Mouse (Mus musculus) embryo, embryonic 11.5 days (tissue): ENCODE results near the gene Derl2.

Experiments used
- DNase-seq: peaks from one replicate; pipeline ENCODE4 v3.0.0-alpha.2; 2012; ENCODE audit warnings: low read depth, low spot score

Derl2 gene

DNA sequence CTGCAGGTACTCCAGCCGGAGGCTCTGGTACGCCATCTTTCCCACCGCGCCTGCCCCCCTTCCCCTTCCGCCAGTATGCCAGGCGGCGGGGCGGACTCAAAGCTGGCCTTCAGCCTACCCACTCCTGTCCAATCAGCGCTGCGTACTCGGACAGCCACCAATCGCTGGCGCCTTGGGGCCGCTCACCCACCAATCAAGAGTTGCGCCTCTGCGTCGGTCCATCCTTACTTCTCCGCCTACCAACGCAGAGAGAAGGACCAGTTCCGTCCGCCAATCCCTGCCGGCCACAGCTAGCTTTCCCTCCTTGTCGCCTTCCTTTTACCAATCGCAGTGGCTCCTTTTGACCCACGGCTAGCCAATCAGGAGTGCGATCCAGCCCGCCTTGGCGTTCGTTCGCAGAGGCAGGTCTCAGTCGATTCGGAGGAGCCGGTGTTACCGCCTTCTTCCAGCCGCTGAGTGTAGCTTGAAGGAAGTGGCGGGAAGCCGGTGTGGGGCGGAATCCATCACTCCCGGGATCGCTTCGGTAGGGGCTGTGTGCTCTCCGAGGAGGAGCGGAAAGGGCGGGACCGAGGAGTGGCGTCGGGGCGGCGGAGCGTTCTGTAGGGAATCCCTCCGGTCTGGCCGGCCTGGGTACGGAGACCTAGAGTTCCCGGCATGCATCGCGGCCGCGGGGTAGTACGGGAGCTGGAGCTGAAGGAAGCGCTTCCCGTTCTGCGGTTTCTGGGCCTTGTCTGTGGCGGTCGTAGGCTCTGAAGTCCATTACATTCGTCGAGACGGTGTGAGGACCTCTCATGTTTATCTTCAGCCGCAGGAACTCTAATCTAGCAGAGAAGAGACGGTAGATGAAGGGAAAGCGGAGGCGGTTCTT, at the start of gene Derl2, which contains the start of gene Mis12:
Gene Derl2, minus strand, starts transcription at position 641 of the 868 bp plus-strand sequence.
Gene Mis12, plus strand, starts transcription at position 411 of the 868 bp plus-strand sequence.
- peak; percentile 93 for DNase-seq

GRCm38 (mm10) chr11:71052554-71052953, 32.9 kb upstream of the Derl2 start:
- DNase-seq, result peak; percentile 16

- DNase-seq, result no peak
These were observed 20.1 kb upstream of the Derl2 start for GRCm38 (mm10) chr11:71039526-71040298.

DNA sequence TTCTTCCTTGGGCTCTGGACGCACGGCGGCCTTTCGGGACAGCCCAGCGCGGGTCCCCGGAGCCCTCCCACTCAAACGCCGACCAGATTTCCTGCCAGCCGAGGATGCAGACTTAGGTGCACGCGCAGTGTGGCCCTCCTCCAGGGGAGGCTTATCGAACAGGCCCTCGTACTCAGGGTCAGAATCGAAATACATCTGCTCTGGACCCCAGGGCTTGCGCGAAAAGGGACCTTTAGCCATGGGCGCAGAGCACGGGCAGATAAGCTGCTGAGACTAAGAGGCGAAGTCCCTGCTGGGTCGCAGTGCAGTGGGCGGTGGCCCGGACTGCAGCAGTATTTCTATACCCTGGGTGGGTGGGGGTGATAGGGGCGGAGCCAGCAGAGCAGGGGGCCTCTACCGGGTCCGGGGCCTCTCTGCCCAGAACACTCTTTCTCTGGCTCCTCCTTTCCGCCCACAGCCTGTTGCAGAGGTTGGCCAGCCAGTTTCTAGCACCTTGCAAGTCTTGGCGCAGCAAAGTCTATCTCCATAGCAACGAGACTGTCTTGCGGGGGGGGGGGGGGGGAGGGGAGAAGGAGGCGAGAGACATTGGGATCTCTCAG, 13.6 kb upstream of the Derl2 start, which contains the start of gene 6330403K07Rik:
Gene 6330403K07Rik, minus strand, starts transcription at position 351 of the 599 bp plus-strand sequence.
- peak; percentile 83 for DNase-seq

DNA sequence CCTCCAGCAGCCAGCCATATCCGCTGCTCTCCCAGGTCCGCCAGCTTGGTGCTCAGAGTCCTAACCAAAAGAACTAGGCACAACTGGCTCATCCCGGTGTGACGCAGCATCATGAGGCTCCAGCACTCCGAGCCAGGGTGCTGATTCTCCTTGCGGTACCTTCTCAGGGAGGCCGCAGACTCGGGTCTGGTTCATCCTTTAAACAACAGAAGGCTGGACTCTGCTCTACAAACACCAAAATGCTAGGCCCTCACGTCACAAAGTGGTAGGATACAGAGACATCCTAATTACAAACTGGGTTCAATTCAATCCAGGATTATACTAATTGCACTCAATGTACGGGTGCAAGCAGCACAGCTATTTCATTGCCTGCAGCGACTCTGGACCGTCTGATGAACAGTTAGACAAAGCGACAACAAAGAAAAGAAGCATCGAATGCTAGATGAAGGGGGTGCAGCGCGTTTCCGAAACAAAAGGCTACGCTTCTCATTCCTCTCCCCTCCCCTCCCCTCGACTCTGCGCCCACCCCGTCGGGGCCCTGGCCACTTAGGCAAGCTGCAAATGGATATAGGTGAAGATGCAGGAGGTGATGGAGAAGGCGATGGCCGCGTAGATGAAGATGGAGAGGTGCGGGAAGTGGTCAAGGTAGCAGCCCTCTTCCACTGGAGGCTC, 13.0 kb upstream of the Derl2 start:
- peak; percentile 1 for DNase-seq

DNA sequence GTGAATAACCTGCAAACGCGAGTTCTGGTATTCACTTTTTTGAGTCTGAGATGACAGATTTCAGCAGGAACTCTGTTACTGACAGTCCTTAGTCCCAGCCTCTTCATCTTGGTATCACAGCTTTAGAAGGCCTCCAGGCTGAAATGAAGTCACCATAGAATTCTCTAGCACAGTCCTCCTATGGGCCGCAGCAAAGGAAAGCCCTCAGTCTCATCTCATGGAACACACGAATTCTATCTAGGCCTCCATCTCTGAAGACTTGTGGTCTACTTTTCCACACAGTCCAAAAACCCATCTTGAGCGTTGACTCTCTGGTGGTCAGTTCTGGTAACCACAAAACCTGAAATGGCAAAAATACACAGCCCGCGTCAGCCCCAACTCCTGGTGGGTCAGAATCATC, 12.4 kb upstream of the Derl2 start:
- DNase-seq, result peak; percentile 3

GRCm38 (mm10) chr11:71029403-71030118, 9.9 kb upstream of the Derl2 start:
- no peak for DNase-seq

GRCm38 (mm10) chr11:71028280-71028679, 8.6 kb upstream of the Derl2 start:
- DNase-seq, result no peak

- DNase-seq, result no peak
These were observed 1.0 kb downstream of the Derl2 start for GRCm38 (mm10) chr11:71018416-71019200.

- no peak for DNase-seq
These were observed 2.6 kb downstream of the Derl2 start for GRCm38 (mm10) chr11:71017051-71017450.

GRCm38 (mm10) chr11:71012743-71013142, 6.9 kb downstream of the Derl2 start:
- DNase-seq, result no peak

DNA sequence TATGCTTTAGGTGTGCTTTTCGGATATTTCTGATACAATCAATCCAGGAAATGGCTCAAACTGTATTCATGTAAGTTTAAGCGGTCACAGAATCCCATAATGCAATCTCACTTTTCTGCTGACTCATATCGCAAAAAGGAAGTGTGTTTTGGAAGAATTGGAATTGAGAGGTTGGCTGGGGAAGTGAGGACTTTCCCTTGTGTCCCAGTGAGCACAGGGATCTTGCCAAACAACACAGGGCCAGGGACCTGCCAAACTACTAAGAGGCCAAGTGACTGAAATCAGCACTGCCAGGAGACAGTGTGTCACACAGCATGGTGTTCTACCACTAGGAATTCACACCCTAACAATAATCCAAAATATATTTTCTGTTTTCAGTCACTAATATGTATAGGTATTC, 11.3 kb downstream of the Derl2 start:
- DNase-seq, result no peak

GRCm38 (mm10) chr11:71007831-71008230, 11.8 kb downstream of the Derl2 start:
- DNase-seq, result no peak

GRCm38 (mm10) chr11:71007026-71007425, 12.6 kb downstream of the Derl2 start:
- no peak for DNase-seq

DNA sequence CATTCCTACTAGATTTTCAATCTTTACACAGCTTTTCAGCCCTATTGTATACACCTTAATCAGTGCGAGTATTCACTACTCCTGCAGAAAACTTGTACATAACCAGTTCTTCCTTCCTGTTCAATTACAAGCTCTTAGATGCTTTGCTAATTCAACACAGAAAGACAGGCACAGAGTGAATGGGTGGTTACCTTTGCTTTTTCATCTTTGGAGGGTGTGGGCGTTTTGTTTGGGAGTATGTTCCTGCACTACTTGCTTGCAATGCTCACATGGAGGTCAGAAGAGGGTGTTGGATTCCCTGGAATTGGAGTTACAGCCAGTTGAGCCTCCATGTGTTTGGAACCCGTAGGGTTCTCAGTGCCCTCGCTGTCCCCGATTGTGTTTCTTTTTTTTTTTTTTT, 14.6 kb downstream of the Derl2 start:
- DNase-seq, result no peak

GRCm38 (mm10) chr11:71004316-71004773, 15.3 kb downstream of the Derl2 start, which contains the start of gene Dhx33:
Gene Dhx33, minus strand, starts transcription at chr11:71004437.
- DNase-seq, result peak; percentile 96

DNA sequence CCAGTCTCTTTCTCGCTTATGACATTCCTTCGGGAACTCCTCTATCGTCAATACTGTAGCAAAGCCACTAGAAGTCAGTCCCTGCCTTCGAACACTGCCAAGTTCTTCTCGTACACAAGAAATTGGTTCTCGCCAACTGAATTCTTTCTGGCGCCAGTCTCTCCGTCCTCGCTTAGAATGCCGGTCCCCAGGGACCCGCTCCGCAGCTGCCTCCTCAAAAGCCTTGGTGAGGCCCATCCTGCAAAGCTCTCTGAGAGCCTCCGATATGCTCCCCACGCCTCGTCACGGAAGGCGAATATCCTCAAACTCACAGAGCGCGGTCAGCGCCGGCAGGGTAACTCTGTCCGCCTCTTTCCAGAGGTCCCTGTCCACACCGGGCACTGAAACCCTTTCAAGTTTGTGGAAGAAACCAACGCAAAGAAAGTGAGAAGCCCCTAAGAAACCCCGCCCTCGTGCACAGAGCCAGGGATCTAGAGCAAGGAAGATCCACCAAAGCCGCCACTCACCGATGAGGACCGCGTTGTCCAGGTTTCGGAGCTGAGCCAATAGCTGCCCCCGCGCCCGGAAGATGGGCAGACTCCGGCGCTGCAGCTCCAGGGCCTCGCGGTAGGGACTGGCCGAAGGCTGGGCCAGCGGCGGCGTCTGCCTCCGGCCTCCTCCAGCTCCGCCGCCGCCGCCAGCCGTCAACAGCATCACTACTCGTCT, 15.9 kb downstream of the Derl2 start:
- peak; percentile 57 for DNase-seq

- no peak for DNase-seq
These were observed 18.5 kb downstream of the Derl2 start for GRCm38 (mm10) chr11:71001167-71001566.

GRCm38 (mm10) chr11:70982557-70983228, 36.9 kb downstream of the Derl2 start, which contains the start of gene C1qbp:
Gene C1qbp, minus strand, starts transcription at chr11:70983026.
- peak; percentile 84 for DNase-seq
